In genomic region chr2:71757098-71757497, GRCm38 (mm10) we compare ENCODE assay signal across 10 mouse cellular contexts. TPM values are rescaled to one million over a fixed set of nuclear protein-coding genes. Genes with fewer than 3 reads are reported as not detected.
A peak's percentile ranks its signal among the peaks of the same experiment; 100 is the strongest.
DNase-seq lines count a peak whose midpoint lies in the region; ATAC-seq and TF ChIP-seq lines count a peak whose summit lies in the region.
"Had no signal": no experiment of that assay in that cellular context is flagged by ENCODE, and none has a peak within 500 bp of the region (broad histone marks: within the 10 kb centered on the region; RNA-seq: fewer than 3 reads in every experiment).

No protein-coding gene starts in this region.

- H3K4me1 ChIP-seq in intestine, embryonic 15.5 days (replicated peaks), result peaks cover 8% of the 10 kb centered on the region
- H3K4me1 ChIP-seq in midbrain, postnatal 0 days (ENCODE audit: insufficient read depth, low read length), result no peaks in the 10 kb centered on the region

- no peak overlapping the region for H3K4me2 ChIP-seq in intestine, embryonic 15.5 days (replicated peaks)
- no peak overlapping the region for H3K4me2 ChIP-seq in midbrain, postnatal 0 days (ENCODE audit: low read depth, low read length, poor library complexity, severe bottlenecking)

- no peaks in the 10 kb centered on the region for H3K9me3 ChIP-seq in intestine, embryonic 15.5 days
- no peaks in the 10 kb centered on the region for H3K9me3 ChIP-seq in midbrain, postnatal 0 days (ENCODE audit: low read length)

- H3K4me3 ChIP-seq in intestine, embryonic 15.5 days (replicated peaks), result no peak overlapping the region
- no peak overlapping the region for H3K4me3 ChIP-seq in midbrain, postnatal 0 days (ENCODE audit: low read depth, low read length)

- no peaks in the 10 kb centered on the region for H3K27me3 ChIP-seq in intestine, embryonic 15.5 days (replicated peaks)
- H3K27me3 ChIP-seq in midbrain, postnatal 0 days (ENCODE audit: insufficient read depth, low read length), result no peaks in the 10 kb centered on the region

- ATAC-seq in intestine, embryonic 15.5 days, result peak; percentile 75
- no peak for ATAC-seq in midbrain, postnatal 0 days (ENCODE audit: low FRiP score)
- ATAC-seq: forebrain, postnatal 0 days had no signal

- no peaks in the 10 kb centered on the region for H3K36me3 ChIP-seq in intestine, embryonic 15.5 days
- H3K36me3 ChIP-seq in midbrain, postnatal 0 days (ENCODE audit: insufficient read depth, low read length), result no peaks in the 10 kb centered on the region

- no peak for TF ChIP-seq CTCF in midbrain, postnatal 0 days (IDR thresholded peaks at IDR 0.05)

- WGBS in intestine, embryonic 15.5 days, result 48% methylated on average over 5 of the region's 5 CpGs
- WGBS in midbrain, postnatal 0 days, result 75% methylated on average over 5 of the region's 5 CpGs

- H3K9ac ChIP-seq in intestine, embryonic 15.5 days, result no peak overlapping the region
- no peak overlapping the region for H3K9ac ChIP-seq in midbrain, postnatal 0 days (replicated peaks; ENCODE audit: low read length, poor library complexity, severe bottlenecking)
- H3K9ac ChIP-seq: forebrain, postnatal 0 days had no signal

- H3K27ac ChIP-seq in intestine, embryonic 15.5 days, result peak overlapping the region; percentile 17; the same call in 1 of the 2 replicates
- H3K27ac ChIP-seq in midbrain, postnatal 0 days (ENCODE audit: low read depth, low read length), result no peak overlapping the region

- DNase-seq in adrenal gland, adult 8-10 months, result peak; percentile 31
- DNase-seq in gastrocnemius, postnatal 25 days, result peak; percentile 52
- peak; percentile 76 for DNase-seq in lung, postnatal 25 days (ENCODE audit: low spot score)
- no peak for DNase-seq in right cerebral cortex, postnatal 14 days
- DNase-seq in thymus, postnatal 14 days, result no peak
- DNase-seq in midbrain, postnatal 0 days (ENCODE audit: low spot score), result no peak
- DNase-seq: cerebellum, postnatal 25 days; forebrain, postnatal 0 days; midbrain, embryonic 14.5 days had no signal

RNA-seq across cellular contexts. Expression of gene Itga6, which starts 11.7 kb away (rescaled TPM):
- 100 to 1,000 TPM; 103 to 167 (median 141) TPM for total RNA-seq in adrenal gland, adult 8-10 months (2022)
- total RNA-seq in gastrocnemius, postnatal 25 days (2021), result 10 to 100 TPM; 14.7 to 21.9 TPM
- 47.6 and 48.1 TPM in 2 replicates for polyA plus RNA-seq in intestine, embryonic 15.5 days (2015; fragmentation: Nextera tagmentation; extraction: Ambion mirVana)
- total RNA-seq in midbrain, postnatal 0 days (2014; rRNA removed), result 38.9 and 41.5 TPM in 2 replicates
- 14.5 and 16.0 TPM in 2 replicates for polyA plus RNA-seq in midbrain, postnatal 0 days (2015; fragmentation: Nextera tagmentation; extraction: Ambion mirVana)

Comparison
In these comparisons a context has a peak if more than half of its experiments do, and no peak if none do; other contexts are left out.
1. DNase-seq: peak in adrenal gland, adult 8-10 months (single experiment), gastrocnemius, postnatal 25 days (single experiment) and lung, postnatal 25 days (single experiment); none in right cerebral cortex, postnatal 14 days (single experiment), thymus, postnatal 14 days (single experiment) and midbrain, postnatal 0 days (single experiment).